Mouse (Mus musculus) ES-Bruce4 (cell line): Measurements from ENCODE around the gene Mrpl52.

ENCODE experiments used
- CTCF ChIP-seq: IDR thresholded peaks from one replicate; pipeline ENCODE4 v1.8.1; 2011; ENCODE audit warnings: low read depth, low read length
- EP300 ChIP-seq: IDR thresholded peaks from 2 replicates; pipeline ENCODE4 v1.6.1; 2011; ENCODE audit warnings: low read depth, low read length; ENCODE audit not compliant: insufficient read depth
- POLR2A ChIP-seq: IDR thresholded peaks from one replicate; pipeline ENCODE4 v1.8.1; 2011; ENCODE audit warnings: low read length; ENCODE audit not compliant: insufficient read depth

- TF ChIP-seq POLR2A (no peak), CTCF (no peak), EP300 (no peak)
Measured at GRCm38 (mm10) chr14:54425540-54425939, 1.2 kb upstream of the Mrpl52 start.
